In genomic region chr10:19002091-19002785, GRCm38 (mm10) we compare ENCODE assay signal across 14 mouse cellular contexts. TPM values are rescaled to one million over a fixed set of nuclear protein-coding genes. Genes with fewer than 3 reads are reported as not detected.
DNase-seq lines count a peak whose midpoint lies in the region; ATAC-seq lines count a peak whose summit lies in the region.
"Had no signal": no experiment of that assay in that cellular context is flagged by ENCODE, and none has a peak within 500 bp of the region (broad histone marks: within the 10 kb centered on the region; RNA-seq: fewer than 3 reads in every experiment).

No protein-coding gene starts in this region.

- H3K36me3 ChIP-seq in heart, embryonic 10.5 days, result peaks cover 56% of the 10 kb centered on the region

- DNase-seq in heart, adult 8-10 months (ENCODE audit: low spot score), result peak; percentile 24
- no peak for DNase-seq in heart, embryonic 10.5 days (ENCODE audit: low spot score)
- peak; percentile 76 to 81 for DNase-seq in frontal cortex, adult 2 months (ENCODE audit: extremely low spot score in 1 of 2, low spot score in 1 of 2)
- peak; percentile 64 to 77 for DNase-seq in left cerebral cortex, adult 18-20 months (ENCODE audit: low spot score in 2 of 2)
- peak; percentile 73 to 87 for DNase-seq in right cerebral cortex, postnatal 10 days (ENCODE audit: low spot score in 2 of 2)
- DNase-seq in thymus, postnatal 4 days, result no peak
- no peak for DNase-seq in cerebellum, adult 18-20 months
- DNase-seq: kidney, postnatal 14 days had no signal

- no peak for ATAC-seq in erythroid progenitor cell, adult 5-6 weeks (replicated peaks; ENCODE audit: low FRiP score, poor library complexity, severe bottlenecking)

- H3K27ac ChIP-seq in heart, embryonic 10.5 days, result no peak overlapping the region
- H3K27ac ChIP-seq: hindbrain, embryonic 13.5 days; liver, embryonic 14.5 days; midbrain, embryonic 10.5 days; neural tube, embryonic 15.5 days had no signal

- no peak overlapping the region for H3K4me3 ChIP-seq in heart, embryonic 10.5 days
- H3K4me3 ChIP-seq: erythroblast, embryonic 14.5 days; hindbrain, embryonic 13.5 days; midbrain, embryonic 10.5 days; neural tube, embryonic 15.5 days had no signal

- WGBS in heart, embryonic 10.5 days, result 82% methylated on average over 12 of the region's 12 CpGs

- H3K27me3 ChIP-seq in heart, embryonic 10.5 days (ENCODE audit: insufficient read depth, poor library complexity, severe bottlenecking), result no peaks in the 10 kb centered on the region
- H3K27me3 ChIP-seq: hindbrain, embryonic 13.5 days; neural tube, embryonic 15.5 days had no signal

- no peaks in the 10 kb centered on the region for H3K4me1 ChIP-seq in heart, embryonic 10.5 days
- H3K4me1 ChIP-seq: hindbrain, embryonic 13.5 days; midbrain, embryonic 10.5 days; neural tube, embryonic 15.5 days had no signal

- no peaks in the 10 kb centered on the region for H3K9me3 ChIP-seq in heart, embryonic 10.5 days
- H3K9me3 ChIP-seq: hindbrain, embryonic 13.5 days; midbrain, embryonic 10.5 days; neural tube, embryonic 15.5 days had no signal

RNA-seq across cellular contexts. Expression of gene Tnfaip3, which starts 13.2 kb away (rescaled TPM):
- total RNA-seq in heart, adult 8-10 months (2022), result 1 to 10 TPM; 1.7 to 3.8 (median 2.3) TPM
- 1.6 and 3.7 TPM in 2 replicates for polyA plus RNA-seq in heart, embryonic 10.5 days (2016; fragmentation: Nextera tagmentation; extraction: Ambion mirVana)
- 2.4 and 3.1 TPM in 2 replicates for polyA plus RNA-seq in frontal cortex, adult 2 months (2012; rRNA removed)
- 1 to 10 TPM; 4.6 to 6.4 TPM for total RNA-seq in left cerebral cortex, adult 18-20 months (2021)
- 21.3 and 42.3 TPM in 2 replicates for total RNA-seq in erythroid progenitor cell, adult 5-6 weeks (2015; ENCODE audit: low replicate concordance)
- 4.3 and 6.2 TPM in 2 replicates for total RNA-seq in erythroid progenitor cell, adult 5-6 weeks (2017; ENCODE audit: low replicate concordance)

Comparison
In these comparisons a context has a peak if more than half of its experiments do, and no peak if none do; other contexts are left out.
1. DNase-seq: peak in heart, adult 8-10 months (single experiment), frontal cortex, adult 2 months (2 of 2), left cerebral cortex, adult 18-20 months (2 of 2) and right cerebral cortex, postnatal 10 days (2 of 2); none in heart, embryonic 10.5 days (single experiment), thymus, postnatal 4 days (single experiment) and cerebellum, adult 18-20 months (0 of 2).